Mouse (Mus musculus) mouse embryonic stem cell (cell line): ENCODE results near the gene Phc2.

Experiments
- in situ Hi-C, 2 experiments: fragments of 300-500 bp; cut with MboI; formaldehyde crosslinking; loops; 1 replicate in 1 of 2; 3 replicates in 1 of 2; pipeline ENCODE4 v1.14.3; 2019 to 2020; ENCODE audit warnings: low sequenced_read_pairs in 2 of 2, low pct_unique_long_range_greater_than_20kb in 1 of 2, mixed read lengths in 1 of 2; ENCODE audit not compliant: unreplicated experiment in 1 of 2

The Phc2 gene

DNA sequence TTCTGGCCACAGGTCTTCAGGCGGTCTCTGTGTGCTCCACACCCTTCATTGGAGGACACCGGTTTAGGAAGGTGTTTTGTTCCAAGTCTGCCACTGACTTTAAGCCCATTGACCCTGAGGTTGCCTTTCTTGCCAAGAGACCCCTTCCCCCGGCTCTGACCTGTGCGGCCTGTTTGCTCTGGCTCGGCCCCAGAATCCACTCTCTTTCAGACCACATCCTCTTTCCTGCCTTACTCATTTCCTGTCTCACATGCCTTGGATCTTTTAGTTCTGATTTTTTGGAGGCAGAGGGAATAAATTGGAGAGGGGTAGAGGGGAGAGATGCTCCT lies 75.2 kb downstream of the Phc2 start:
- in situ Hi-C loops = no loop called here

- in situ Hi-C loops = no loop called here
These were observed 75.8 kb downstream of the Phc2 start for GRCm38 (mm10) chr4:128730271-128730670.

- in situ Hi-C loops = no loop called here
These were observed 78.3 kb downstream of the Phc2 start for GRCm38 (mm10) chr4:128732794-128733193.

DNA sequence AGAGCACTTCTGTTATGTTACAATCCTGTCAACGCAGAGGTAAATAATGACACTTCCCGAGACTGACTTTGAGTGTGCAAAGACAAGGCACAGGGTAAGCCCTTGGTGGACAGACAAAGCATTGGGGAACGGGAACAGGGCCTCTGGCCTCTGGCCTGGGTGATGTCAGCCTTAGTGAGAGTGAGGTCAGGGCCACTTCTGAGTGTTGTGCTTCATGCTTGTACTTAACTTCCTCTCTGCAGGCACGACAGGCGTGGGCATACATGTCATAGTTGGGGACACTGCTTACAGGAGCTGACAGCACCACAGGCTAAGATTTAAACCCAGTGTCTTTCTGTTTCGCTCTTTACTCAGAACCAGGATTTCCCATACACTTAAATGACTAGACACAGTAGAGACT lies 79.0 kb downstream of the Phc2 start:
- in situ Hi-C loops = no loop called here

DNA sequence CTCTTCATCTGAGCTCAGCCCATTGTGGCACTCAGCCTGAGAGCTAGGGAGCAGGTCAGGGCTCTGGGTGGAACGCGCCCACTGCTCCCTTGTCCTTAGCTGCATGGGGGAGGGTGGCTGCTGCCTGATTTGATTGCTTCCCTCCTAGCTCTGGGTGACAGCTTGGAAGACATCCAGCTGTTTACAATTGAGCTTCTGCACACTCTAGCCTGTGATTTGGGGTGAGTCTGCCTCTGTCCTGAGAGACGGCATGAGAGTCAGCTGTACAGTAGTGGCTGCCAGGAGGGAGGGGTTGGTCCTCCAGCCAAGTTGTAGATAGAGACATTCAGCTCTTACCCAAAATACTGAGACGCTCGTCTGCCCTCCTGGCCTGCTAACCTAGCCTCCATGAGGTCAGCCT lies 79.7 kb downstream of the Phc2 start:
- in situ Hi-C loops = no loop called here

GRCm38 (mm10) chr4:128734721-128735671 lies 80.5 kb downstream of the Phc2 start:
- in situ Hi-C loops = no loop called here

DNA sequence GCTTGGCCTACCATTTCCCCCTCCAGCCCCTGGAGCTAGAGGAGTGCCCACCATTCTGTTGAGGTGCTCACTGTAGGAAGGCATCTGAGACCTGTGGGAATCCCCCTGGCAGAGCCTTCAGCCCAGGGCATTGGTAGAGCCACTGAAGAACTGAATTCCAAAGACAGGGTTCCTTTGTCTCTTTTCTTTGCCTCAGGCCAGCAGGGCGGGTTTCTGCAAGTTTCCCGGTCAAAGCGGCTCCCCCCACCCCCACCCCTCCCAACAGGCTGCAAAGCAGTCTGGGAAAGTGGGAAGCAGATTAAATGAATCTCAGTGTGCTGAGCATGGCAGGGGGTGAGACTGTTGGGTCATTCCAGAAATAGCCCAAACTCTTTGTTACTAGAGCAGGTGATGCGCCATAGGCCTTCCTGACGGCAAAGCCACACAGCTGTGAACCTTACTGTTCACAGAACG lies 82.7 kb downstream of the Phc2 start:
- in situ Hi-C loops = no loop called here

GRCm38 (mm10) chr4:128737825-128738610 lies 83.5 kb downstream of the Phc2 start:
- in situ Hi-C loops = no loop called here

- in situ Hi-C loops = no loop called here
These were observed 86.4 kb downstream of the Phc2 start for GRCm38 (mm10) chr4:128740878-128741277.

GRCm38 (mm10) chr4:128741906-128742305 lies 87.4 kb downstream of the Phc2 start:
- in situ Hi-C loops = no loop called here

- in situ Hi-C loops = no loop called here
These were observed 88.0 kb downstream of the Phc2 start for GRCm38 (mm10) chr4:128742379-128742970.

- in situ Hi-C loops = no loop called here
These were observed 88.6 kb downstream of the Phc2 start for GRCm38 (mm10) chr4:128743031-128743626.

- in situ Hi-C loops = no loop called here
These were observed 90.7 kb downstream of the Phc2 start for GRCm38 (mm10) chr4:128745160-128745559.

- in situ Hi-C loops = no loop called here
These were observed 93.2 kb downstream of the Phc2 start for GRCm38 (mm10) chr4:128747614-128748270.

GRCm38 (mm10) chr4:128748309-128748708 lies 93.8 kb downstream of the Phc2 start:
- in situ Hi-C loops = no loop called here

- in situ Hi-C loops = no loop called here
These were observed 96.5 kb downstream of the Phc2 start for GRCm38 (mm10) chr4:128751006-128751405.

GRCm38 (mm10) chr4:128752031-128752757 lies 97.7 kb downstream of the Phc2 start:
- in situ Hi-C loops = no loop called here

- in situ Hi-C loops = no loop called here
These were observed 99.1 kb downstream of the Phc2 start for GRCm38 (mm10) chr4:128753571-128753970.
